Mouse (Mus musculus): ENCODE results near the gene Arhgap45. TPM values are rescaled to one million over a fixed set of nuclear protein-coding genes. Genes with fewer than 3 reads are reported as not detected.

Gene Arhgap45
- total RNA-seq, 1 experiment from 2014 or later: 695 TPM

DNA sequence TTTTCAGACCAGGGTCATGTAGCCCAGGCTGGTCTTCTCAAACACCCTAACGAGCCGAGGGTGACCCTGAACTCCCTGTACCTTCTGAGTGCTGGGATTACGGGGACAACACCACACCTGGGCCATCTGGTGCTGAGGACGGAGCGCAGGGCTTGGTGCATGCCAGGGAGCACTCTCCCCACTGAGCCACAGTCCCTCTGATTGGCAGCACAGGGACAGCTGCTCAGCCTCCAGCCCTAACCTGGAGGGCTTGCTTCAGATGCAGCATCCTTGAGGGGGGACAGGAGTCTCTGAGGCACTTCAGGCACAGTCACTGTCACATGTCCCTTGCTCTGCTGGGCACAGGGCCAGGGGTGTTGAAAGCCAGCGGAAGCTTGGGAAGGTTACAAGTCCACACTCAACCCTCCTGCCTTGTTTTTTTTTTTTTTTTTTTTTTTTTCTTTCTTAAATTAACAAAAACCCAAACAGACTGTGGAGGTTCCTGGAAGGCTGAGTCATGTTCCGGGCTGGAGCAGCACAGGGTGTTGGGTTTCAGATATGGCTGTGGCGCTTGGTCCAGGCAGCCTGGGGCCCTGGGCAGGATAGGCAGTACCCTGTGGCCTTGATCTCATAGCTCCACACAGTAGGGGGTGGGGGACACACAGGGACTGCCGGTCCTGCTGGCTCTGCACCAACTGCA, 54.5 kb downstream of the Arhgap45 start:
- 0 out of 2 replicates have a peak, but pooled peaks have one; percentile 14 for ATAC-seq (ENCODE audit: extremely low read depth, insufficient number of reproducible peaks, low FRiP score, poor library complexity, severe bottlenecking)

DNA sequence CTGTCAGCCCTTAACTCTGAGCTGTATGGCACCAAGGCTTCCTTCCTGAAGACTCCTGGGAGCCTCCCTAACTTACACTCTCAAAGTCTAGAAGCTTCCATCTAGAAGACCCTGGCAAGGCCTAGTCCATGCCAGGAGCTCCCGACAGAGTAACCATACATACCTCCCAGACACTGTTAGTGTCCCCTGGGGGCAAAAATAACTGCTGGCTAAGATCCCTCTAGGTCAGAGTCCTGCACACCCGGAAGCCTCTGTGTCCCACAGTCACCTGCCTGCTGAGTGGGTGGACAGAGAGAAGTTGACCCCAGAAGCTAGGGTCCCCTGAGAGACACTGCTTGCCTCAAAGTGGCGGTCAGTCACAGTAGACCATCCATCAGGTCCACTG, 55.1 kb downstream of the Arhgap45 start:
- ATAC-seq (ENCODE audit: extremely low read depth, insufficient number of reproducible peaks, low FRiP score, poor library complexity, severe bottlenecking): no peak

DNA sequence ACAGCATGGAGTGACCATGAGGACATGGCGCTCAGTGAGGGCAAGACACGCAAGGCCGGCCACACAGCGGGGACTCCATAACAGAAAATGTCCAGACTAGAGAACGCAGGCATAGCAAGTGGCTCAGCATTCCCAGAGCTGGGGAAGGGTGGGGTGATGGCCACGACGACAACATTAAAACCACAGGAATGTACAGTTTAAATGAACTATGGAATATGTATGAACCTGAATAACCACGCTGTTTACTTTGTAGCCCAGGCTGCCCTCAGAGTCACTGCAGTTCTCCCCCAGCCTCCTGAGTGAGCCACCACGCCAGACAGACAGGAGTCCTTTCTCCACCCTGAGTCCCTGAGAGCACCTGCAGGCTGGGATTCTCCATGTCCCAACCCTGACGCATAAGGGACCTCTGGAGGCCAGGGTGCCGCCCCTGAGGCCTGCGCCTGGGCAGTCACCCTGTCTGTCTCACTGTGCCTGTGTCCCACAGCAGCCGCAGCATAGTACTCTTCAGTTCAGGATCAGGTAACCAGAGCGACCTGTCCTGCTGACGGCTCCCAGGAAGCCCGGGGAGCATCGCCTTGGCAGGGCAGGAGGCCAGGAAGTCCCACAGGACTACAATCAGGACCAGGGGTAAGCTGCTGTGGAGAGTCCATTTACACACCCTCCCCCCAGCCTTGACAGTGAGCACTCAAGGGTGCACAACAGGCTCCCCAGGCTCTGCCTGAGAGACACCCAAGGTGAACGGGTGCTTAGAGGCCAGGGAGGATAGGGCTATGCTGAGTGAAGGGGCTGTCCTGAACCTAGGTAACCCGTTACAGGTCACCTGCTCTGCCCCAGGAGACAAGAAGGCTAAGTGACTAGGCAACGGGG, 56.4 kb downstream of the Arhgap45 start:
- no peak for ATAC-seq (ENCODE audit: extremely low read depth, insufficient number of reproducible peaks, low FRiP score, poor library complexity, severe bottlenecking)

DNA sequence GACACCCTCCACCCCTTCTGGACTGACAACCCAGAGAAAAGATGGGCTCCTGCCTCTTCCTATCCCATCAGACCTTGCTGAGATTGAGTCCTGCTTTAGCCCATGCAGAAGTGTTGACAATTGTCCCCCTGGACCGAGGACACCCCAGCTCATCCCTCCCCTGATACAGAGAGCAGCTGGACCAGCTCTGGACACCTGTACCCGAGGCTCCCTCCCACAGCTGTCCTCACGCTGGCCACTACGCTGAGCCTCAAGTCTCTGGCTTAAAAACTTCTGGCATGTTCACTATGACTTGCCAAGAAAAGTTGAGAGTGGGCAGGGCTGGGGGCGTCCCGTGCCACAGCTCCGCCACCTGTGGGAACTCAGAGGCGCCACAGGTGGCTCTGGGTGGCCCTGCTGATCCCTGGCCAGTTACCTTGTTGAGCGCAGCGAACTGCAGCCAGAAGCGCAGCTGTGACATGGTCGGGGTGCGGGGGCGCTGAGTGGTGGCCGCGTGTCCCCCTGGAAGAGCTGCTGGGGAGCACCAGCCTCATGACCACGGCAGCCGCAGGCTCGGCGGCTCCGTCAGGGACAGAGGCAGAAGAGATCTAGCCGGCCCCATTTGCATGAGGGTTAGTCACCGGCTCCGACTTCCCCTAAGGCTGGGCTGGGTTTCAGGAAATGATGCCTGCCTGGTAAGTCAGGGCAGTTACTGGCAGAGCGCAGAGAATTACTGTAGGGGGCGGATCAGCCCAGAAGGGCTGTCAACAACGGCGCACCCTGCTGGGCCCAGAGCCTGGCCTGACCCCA, 58.6 kb downstream of the Arhgap45 start:
- peak; percentile 88 for ATAC-seq (ENCODE audit: extremely low read depth, insufficient number of reproducible peaks, low FRiP score, poor library complexity, severe bottlenecking)

DNA sequence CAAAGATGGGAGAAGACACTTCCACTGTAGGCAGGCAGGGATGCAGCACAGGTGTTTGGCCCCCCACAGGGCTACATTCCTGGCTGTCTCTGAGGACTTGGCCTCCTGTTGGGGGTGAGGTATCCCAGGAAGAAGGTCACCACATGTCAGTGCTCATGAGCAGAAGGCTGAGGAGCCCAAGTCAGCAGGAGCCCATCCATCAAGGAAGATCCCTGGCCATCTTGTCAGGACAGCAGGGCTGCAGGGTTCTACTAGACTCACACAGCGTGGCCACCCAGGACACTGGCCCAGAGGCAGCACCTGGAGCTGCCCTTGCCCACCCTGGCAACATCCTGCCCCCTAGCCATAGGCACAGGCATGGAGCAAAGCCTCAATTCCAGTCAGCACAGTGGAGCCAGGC, 59.5 kb downstream of the Arhgap45 start:
- no peak for ATAC-seq (ENCODE audit: extremely low read depth, insufficient number of reproducible peaks, low FRiP score, poor library complexity, severe bottlenecking)

DNA sequence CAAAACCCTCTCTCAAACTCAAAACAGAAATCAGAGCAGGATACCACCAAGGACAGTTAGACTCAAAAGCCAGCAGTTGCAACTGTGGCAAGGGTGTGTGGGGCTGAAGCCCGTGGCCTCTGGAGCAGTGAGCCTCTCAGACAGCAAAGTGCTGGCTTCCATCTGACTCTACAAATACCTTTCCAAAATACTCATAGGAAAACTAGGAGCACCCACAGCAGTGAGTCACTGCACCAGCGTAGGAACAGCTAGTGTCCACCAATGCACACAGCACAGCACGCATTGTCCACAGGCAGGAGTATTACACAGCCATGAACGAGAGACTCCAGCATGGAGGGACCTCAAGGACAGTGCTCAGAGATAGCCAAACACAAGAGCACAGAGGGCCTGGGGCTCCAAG, 59.9 kb downstream of the Arhgap45 start:
- ATAC-seq (ENCODE audit: extremely low read depth, insufficient number of reproducible peaks, low FRiP score, poor library complexity, severe bottlenecking): no peak

DNA sequence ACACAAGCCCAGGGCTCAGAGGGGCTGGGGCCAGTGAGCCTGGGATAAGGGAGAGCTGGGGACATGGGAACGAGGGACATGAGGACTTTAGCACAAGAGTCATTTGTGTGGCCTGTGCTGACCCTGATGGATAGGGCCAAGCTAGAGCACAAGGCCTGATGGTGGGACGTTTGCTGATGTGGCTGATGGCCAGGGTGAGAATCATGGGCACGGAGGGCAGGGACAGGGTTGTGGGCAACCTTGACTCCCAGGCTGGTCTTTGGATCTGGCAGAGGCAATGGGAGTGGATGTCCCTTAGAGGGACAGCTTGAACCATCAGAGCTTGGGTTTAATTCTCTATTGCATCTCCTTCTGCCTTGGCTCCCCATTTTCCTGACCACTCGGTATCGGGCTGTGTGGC, 60.9 kb downstream of the Arhgap45 start:
- no peak for ATAC-seq (ENCODE audit: extremely low read depth, insufficient number of reproducible peaks, low FRiP score, poor library complexity, severe bottlenecking)

DNA sequence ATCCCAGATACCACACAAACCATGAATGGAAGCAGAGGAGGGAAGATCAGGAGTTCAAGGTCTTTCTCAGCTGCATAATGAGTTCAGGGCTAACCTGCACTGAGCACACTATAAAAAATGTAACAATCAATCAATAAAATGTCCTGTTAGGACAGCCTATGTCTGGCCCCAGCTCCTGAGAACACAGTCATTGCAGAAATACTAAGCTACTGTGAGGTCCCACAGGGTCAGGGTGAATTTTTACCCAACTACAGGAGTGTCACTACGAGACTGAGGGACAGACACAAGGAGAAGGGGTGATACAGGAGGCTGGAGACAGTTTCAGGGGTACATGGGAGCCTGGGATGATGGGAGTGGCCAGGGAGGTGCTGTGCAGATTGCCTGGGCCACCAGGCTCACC, 61.9 kb downstream of the Arhgap45 start:
- no peak for ATAC-seq (ENCODE audit: extremely low read depth, insufficient number of reproducible peaks, low FRiP score, poor library complexity, severe bottlenecking)

DNA sequence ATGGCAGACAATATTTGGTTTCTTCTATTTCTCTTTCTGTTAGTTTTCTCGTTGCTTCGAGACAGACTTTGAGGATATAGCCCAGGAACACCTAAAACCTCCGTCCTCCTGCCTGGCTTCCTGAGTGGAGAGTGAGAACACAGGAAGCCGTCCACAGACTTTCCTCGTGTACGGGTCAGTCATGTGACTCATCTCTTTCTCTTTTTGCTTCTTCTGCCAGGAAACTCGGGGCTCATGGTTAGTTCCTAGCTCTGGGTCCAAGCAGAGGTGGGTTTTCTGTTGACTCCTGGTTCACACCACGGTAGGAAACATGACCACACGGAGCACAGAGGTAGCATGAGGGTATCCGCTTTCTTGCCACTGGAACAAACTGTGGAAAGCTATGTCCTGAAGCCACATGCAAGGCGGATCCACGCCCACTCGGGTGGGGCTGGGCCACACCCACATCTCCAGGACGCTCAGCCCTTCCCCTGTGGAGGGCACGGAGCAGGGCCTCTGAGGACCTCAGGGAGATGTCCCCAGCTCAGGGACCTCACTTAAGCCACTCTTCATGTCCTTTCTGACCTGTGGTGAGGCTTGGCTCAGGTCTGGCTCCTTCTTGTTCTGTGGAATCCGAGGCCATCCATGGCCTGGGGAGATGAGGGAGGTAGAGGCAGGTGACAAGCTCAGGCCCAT, 64.1 kb downstream of the Arhgap45 start:
- ATAC-seq (ENCODE audit: extremely low read depth, insufficient number of reproducible peaks, low FRiP score, poor library complexity, severe bottlenecking): no peak

Other genes starting within 250 kb of the Arhgap45 start
- 12.0 and 15.9 TPM in 2 replicates for gene Rnf126, start 249.7 kb upstream of the Arhgap45 start, total RNA-seq (2017)
- 1.0 and 2.6 TPM in 2 replicates for gene Fstl3, start 239.4 kb upstream of the Arhgap45 start, total RNA-seq (2017)
- 1.1 and 1.2 TPM in 2 replicates for gene Prss57, start 225.7 kb upstream of the Arhgap45 start, total RNA-seq (2017)
- gene Palm, start 223.1 kb upstream of the Arhgap45 start, total RNA-seq (2017): 40.6 and 42.1 TPM in 2 replicates
- gene Misp, start 195.7 kb upstream of the Arhgap45 start, total RNA-seq (2017): 1.0 and 1.4 TPM in 2 replicates
- 101 and 117 TPM in 2 replicates for gene Ptbp1, start 162.2 kb upstream of the Arhgap45 start, total RNA-seq (2017)
- not detected in 2 replicates for gene Prtn3, start 142.2 kb upstream of the Arhgap45 start, total RNA-seq (2017)
- 0.93 and 1.7 TPM in 2 replicates for gene Plppr3, start 142.0 kb upstream of the Arhgap45 start, total RNA-seq (2017)
- not detected in 2 replicates for gene Elane, start 130.4 kb upstream of the Arhgap45 start, total RNA-seq (2017)
- not detected in 2 replicates for gene Cfd, start 125.8 kb upstream of the Arhgap45 start, total RNA-seq (2017)
- gene Med16, start 107.7 kb upstream of the Arhgap45 start, total RNA-seq (2017): 14.0 and 15.0 TPM in 2 replicates
- gene Gm26602, start 105.8 kb upstream of the Arhgap45 start, total RNA-seq (2017): not detected in 2 replicates
- 1.4 and 2.4 TPM in 2 replicates for gene Kiss1r, start 99.7 kb upstream of the Arhgap45 start, total RNA-seq (2017)
- gene R3hdm4, start 95.4 kb upstream of the Arhgap45 start, total RNA-seq (2017): 147 and 149 TPM in 2 replicates
- gene Arid3a, start 89.6 kb upstream of the Arhgap45 start, total RNA-seq (2017): 58.8 and 68.0 TPM in 2 replicates
- 11.4 and 15.9 TPM in 2 replicates for gene Wdr18, start 56.5 kb upstream of the Arhgap45 start, total RNA-seq (2017)
- not detected in 2 replicates for gene Grin3b, start 45.9 kb upstream of the Arhgap45 start, total RNA-seq (2017)
- gene Tmem259, start 32.3 kb upstream of the Arhgap45 start, total RNA-seq (2017): 80.7 and 81.4 TPM in 2 replicates
- 284 and 308 TPM in 2 replicates for gene Cnn2, start 28.1 kb upstream of the Arhgap45 start, total RNA-seq (2017)
- gene Abca7, start 20.2 kb upstream of the Arhgap45 start, total RNA-seq (2017): 45.9 and 53.7 TPM in 2 replicates
- gene Polr2e, start 23.1 kb downstream of the Arhgap45 start, total RNA-seq (2017): 47.7 and 66.4 TPM in 2 replicates
- 206 and 276 TPM in 2 replicates for gene Gpx4, start 30.5 kb downstream of the Arhgap45 start, total RNA-seq (2017)
- 232 and 238 TPM in 2 replicates for gene Sbno2, start 88.9 kb downstream of the Arhgap45 start, total RNA-seq (2017)
- gene Stk11, start 99.2 kb downstream of the Arhgap45 start, total RNA-seq (2017): 229 and 235 TPM in 2 replicates
- gene Atp5d, start 122.0 kb downstream of the Arhgap45 start, total RNA-seq (2017): 34.4 and 38.6 TPM in 2 replicates
- gene Cbarp, start 124.2 kb downstream of the Arhgap45 start, total RNA-seq (2017): 0.98 and 1.6 TPM in 2 replicates
- gene Midn, start 131.6 kb downstream of the Arhgap45 start, total RNA-seq (2017): 126 and 143 TPM in 2 replicates
- gene Cirbp, start 149.3 kb downstream of the Arhgap45 start, total RNA-seq (2017): 151 and 158 TPM in 2 replicates
- gene 1600002K03Rik, start 156.3 kb downstream of the Arhgap45 start, total RNA-seq (2017): 10.3 and 14.2 TPM in 2 replicates
- 0.49 TPM in 1 of 2 replicates, not detected in the other for gene Efna2, start 162.8 kb downstream of the Arhgap45 start, total RNA-seq (2017)
- gene Mum1, start 209.8 kb downstream of the Arhgap45 start, total RNA-seq (2017): 42.0 and 43.6 TPM in 2 replicates
- gene Ndufs7, start 232.5 kb downstream of the Arhgap45 start, total RNA-seq (2017): 54.3 and 69.8 TPM in 2 replicates
- 0.70 and 2.7 TPM in 2 replicates for gene Gamt, start 244.4 kb downstream of the Arhgap45 start, total RNA-seq (2017)
- 83.8 and 93.6 TPM in 2 replicates for gene Dazap1, start 244.8 kb downstream of the Arhgap45 start, total RNA-seq (2017)

Data from neutrophil, adult 5-6 weeks (primary cell).